Mouse (Mus musculus) forebrain, postnatal 0 days (tissue): ENCODE measurements around the gene Brms1l. TPM values are rescaled to one million over a fixed set of nuclear protein-coding genes. Genes with fewer than 3 reads are reported as not detected.
A peak's percentile ranks its signal among the peaks of the same experiment; 100 is the strongest.

Source experiments
- ATAC-seq: fragments of 200-750 bp; cut with Nextera tagmentation; 2 replicates; pipeline ENCODE4 v1.8.0; 2017; ENCODE audit warnings: mild to moderate bottlenecking, moderate library complexity
- DNase-seq: peaks from one replicate; pipeline ENCODE4 v3.0.0-alpha.2; 2015
- H3K27ac ChIP-seq: fragments of 300-500 bp; sonication (generic); 2 replicates; pipeline ENCODE4 v1.5.1; 2014; ENCODE audit warnings: low read depth, mild to moderate bottlenecking, antibody characterized with exemption, low read length, moderate library complexity, mixed read lengths
- H3K27me3 ChIP-seq: fragments of 300-500 bp; sonication (generic); 2 replicates; pipeline ENCODE4 v1.6.1; 2014; ENCODE audit warnings: mild to moderate bottlenecking, low read length, mixed read lengths; ENCODE audit not compliant: insufficient read depth
- H3K36me3 ChIP-seq: fragments of 300-500 bp; sonication (generic); 2 replicates; pipeline ENCODE4 v1.6.1; 2014; ENCODE audit warnings: mild to moderate bottlenecking, moderate library complexity; ENCODE audit not compliant: insufficient read depth
- H3K4me1 ChIP-seq: fragments of 300-500 bp; sonication (generic); 2 replicates; pipeline ENCODE4 v1.6.1; 2014; ENCODE audit warnings: antibody characterized with exemption; ENCODE audit not compliant: insufficient read depth
- H3K4me2 ChIP-seq: fragments of 300-500 bp; sonication (generic); 2 replicates; pipeline ENCODE4 v1.6.1; 2014; ENCODE audit warnings: low read depth, mild to moderate bottlenecking, moderate library complexity
- H3K4me3 ChIP-seq: fragments of 300-500 bp; sonication (generic); 2 replicates; pipeline ENCODE4 v1.5.1; 2014; ENCODE audit warnings: low read depth, low read length, mixed read lengths
- H3K9ac ChIP-seq: fragments of 300-500 bp; sonication (generic); 2 replicates; pipeline ENCODE4 v1.6.1; 2014; ENCODE audit warnings: mild to moderate bottlenecking
- H3K9me3 ChIP-seq: fragments of 300-500 bp; sonication (generic); 2 replicates; pipeline ENCODE4 v1.6.1; 2016; ENCODE audit warnings: low read length
- CTCF ChIP-seq: sonication (generic); IDR thresholded peaks from 2 replicates; pipeline ENCODE4 v1.5.1; 2016; ENCODE audit warnings: antibody characterized with exemption, control low read depth, low read depth
- WGBS: fragments of 180-500 bp; shearing (Covaris S2); extraction: QIAGEN DNeasy Blood & Tissue Kit; methylation state at CpG from one replicate; pipeline ENCODE4 v1.1.7; 2014; 5-methylcytosine and 5-hydroxymethylcytosine counted together
- polyA plus RNA-seq: library from polyadenylated mRNA; unstranded; fragments of >200 nt; fragmentation: Nextera tagmentation; extraction: Ambion mirVana; gene quantifications from 2 replicates; pipeline ENCODE4 v1.2.1, GENCODE M21; 2015
- total RNA-seq: library from RNA; depleted of rRNA; stranded (reverse); fragments of >200 nt; gene quantifications from 2 replicates; pipeline ENCODE4 v1.2.3, GENCODE M21; 2014

Brms1l gene
- total and polyA plus RNA-seq, 2 experiments from 2014 or later: 45.5 to 48.0 TPM

GRCm38 (mm10) chr12:55859409-55860349, 23.6 kb downstream of the Brms1l start:
- ATAC-seq (no peak), DNase-seq (no peak)
- no peaks in the 10 kb centered on the region for H3K4me1 ChIP-seq
- H3K9me3 ChIP-seq: no peaks in the 10 kb centered on the region
- H3K4me2 ChIP-seq: no peak overlapping the region
- no peaks in the 10 kb centered on the region for H3K27me3 ChIP-seq
- WGBS: 97% methylated on average over 17 of the region's 17 CpGs
- peaks cover 42% of the 10 kb centered on the region for H3K36me3 ChIP-seq
- TF ChIP-seq CTCF: no peak
- no peak overlapping the region for H3K27ac ChIP-seq
- no peak overlapping the region for H3K4me3 ChIP-seq
- H3K9ac ChIP-seq: no peak overlapping the region

- no peaks in the 10 kb centered on the region for H3K4me1 ChIP-seq
- no peaks in the 10 kb centered on the region for H3K27me3 ChIP-seq
- no peak for DNase-seq
- no peaks in the 10 kb centered on the region for H3K9me3 ChIP-seq
- H3K27ac ChIP-seq: no peak overlapping the region
- no peak overlapping the region for H3K4me2 ChIP-seq
- no peak for TF ChIP-seq CTCF
- no peak for ATAC-seq
- no peak overlapping the region for H3K4me3 ChIP-seq
- H3K36me3 ChIP-seq: peaks cover 41% of the 10 kb centered on the region
- no peak overlapping the region for H3K9ac ChIP-seq
- WGBS: 92% methylated on average over 7 of the region's 7 CpGs
Measured at GRCm38 (mm10) chr12:55860631-55861030, 24.5 kb downstream of the Brms1l start.

DNA sequence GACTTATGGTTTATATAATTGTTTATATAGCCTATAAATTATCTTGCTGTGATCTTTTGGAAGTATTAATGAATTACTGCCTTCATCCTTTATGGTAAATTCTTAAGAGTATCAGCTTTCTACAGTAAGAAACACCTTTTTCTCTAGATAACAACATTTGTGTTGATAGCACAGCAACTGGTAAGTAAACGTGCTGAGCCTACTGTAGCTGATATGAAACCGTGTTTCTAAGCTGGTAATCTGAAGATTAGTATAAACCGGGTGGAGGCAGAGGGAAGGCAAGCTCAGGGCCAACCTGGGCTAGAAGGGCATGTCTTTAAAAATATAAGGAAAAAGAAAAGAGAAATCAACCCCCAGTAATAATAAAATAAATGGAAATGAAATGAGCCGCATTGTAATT, 31.6 kb downstream of the Brms1l start:
- WGBS: 96% methylated on average over 4 of the region's 4 CpGs
- Histone ChIP-seq H3K36me3 (peaks cover 50% of the 10 kb centered on the region), H3K4me1 (no peaks in the 10 kb centered on the region), H3K9ac (no peak overlapping the region), H3K4me3 (no peak overlapping the region), H3K27ac (no peak overlapping the region), H3K9me3 (no peaks in the 10 kb centered on the region), H3K4me2 (no peak overlapping the region), H3K27me3 (no peaks in the 10 kb centered on the region)
- ATAC-seq (no peak), DNase-seq (no peak)
- TF ChIP-seq CTCF: no peak

DNA sequence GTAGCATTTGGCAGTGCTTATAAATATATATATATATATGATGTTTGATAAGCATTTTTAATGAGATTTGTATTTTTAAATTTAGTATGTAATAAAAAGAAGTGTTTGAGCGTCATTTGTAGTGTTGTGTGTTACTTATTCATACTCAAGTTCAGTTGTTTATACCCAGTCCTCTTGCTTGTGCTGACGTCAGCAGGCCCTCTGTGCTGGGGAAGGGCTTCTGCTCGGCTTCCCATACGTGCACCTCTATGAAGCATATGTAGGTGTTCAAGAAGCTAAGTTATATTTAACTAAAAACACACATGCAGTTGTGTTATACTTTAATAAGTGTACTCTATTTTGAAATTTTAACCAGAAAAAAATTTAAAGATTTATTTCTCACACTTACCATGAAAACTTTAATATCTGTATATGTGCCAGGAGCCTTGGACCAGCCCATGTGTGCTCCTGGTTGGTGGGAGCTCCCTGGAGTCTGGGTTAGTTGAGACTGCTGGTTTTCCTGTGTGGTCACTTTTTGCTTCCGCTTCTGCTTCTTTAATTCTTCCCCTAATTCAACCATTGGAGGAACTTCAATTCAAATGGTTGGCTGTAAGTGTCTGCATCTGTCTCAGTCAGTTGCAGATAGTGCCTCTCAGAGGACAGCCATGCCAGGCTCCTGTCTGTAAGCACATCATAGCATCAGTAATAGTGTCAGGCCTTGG, 33.6 kb downstream of the Brms1l start:
- H3K4me2 ChIP-seq: no peak overlapping the region
- ATAC-seq (no peak), DNase-seq (no peak)
- no peaks in the 10 kb centered on the region for H3K27me3 ChIP-seq
- no peak for TF ChIP-seq CTCF
- H3K36me3 ChIP-seq: peaks cover 44% of the 10 kb centered on the region
- 96% methylated on average over 5 of the region's 5 CpGs for WGBS
- no peak overlapping the region for H3K4me3 ChIP-seq
- H3K9me3 ChIP-seq: no peaks in the 10 kb centered on the region
- H3K9ac ChIP-seq: no peak overlapping the region
- no peaks in the 10 kb centered on the region for H3K4me1 ChIP-seq
- H3K27ac ChIP-seq: no peak overlapping the region

DNA sequence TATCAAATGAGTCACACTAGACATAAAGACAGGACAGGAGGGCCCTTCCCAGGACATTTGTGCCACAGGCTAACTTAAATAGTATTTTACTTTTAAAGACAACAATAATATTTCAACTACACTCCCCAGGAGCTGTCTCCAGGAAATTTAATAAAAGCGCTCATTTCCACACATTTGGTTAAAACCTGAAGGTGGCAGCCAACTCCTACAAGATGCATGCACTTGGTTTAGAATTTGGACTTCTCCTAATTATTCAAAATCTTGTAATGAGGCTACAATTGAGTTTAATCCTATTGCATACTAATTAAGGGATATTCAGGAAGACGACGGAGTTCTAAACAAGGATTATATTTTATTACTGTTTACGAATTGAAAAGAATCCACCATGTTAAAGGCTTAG, 49.3 kb downstream of the Brms1l start:
- H3K4me3 ChIP-seq: no peak overlapping the region
- H3K9ac ChIP-seq: no peak overlapping the region
- H3K4me1 ChIP-seq: no peaks in the 10 kb centered on the region
- peak; percentile 32; the same call in 1 of the 2 replicates for ATAC-seq
- H3K9me3 ChIP-seq: no peaks in the 10 kb centered on the region
- TF ChIP-seq CTCF: peak; percentile 62
- 0 out of 2 replicates have a peak, but pooled peaks cover 4% of the 10 kb centered on the region for H3K27me3 ChIP-seq
- H3K36me3 ChIP-seq: no peaks in the 10 kb centered on the region
- no peak overlapping the region for H3K27ac ChIP-seq
- peak; percentile 47 for DNase-seq
- H3K4me2 ChIP-seq: no peak overlapping the region
- 16% methylated on average over 4 of the region's 4 CpGs for WGBS

- WGBS: 29% methylated on average over 5 of the region's 5 CpGs
- DNase-seq (peak; percentile 47), ATAC-seq (no peak)
- no peak overlapping the region for H3K4me3 ChIP-seq
- no peaks in the 10 kb centered on the region for H3K36me3 ChIP-seq
- H3K27ac ChIP-seq: no peak overlapping the region
- H3K4me2 ChIP-seq: no peak overlapping the region; the same call in 1 of the 2 replicates
- no peaks in the 10 kb centered on the region for H3K4me1 ChIP-seq
- no peak overlapping the region for H3K9ac ChIP-seq
- peak; percentile 58 for TF ChIP-seq CTCF
- 0 out of 2 replicates have a peak, but pooled peaks cover 4% of the 10 kb centered on the region for H3K27me3 ChIP-seq
- no peaks in the 10 kb centered on the region for H3K9me3 ChIP-seq
Measured at GRCm38 (mm10) chr12:55888570-55888969, 52.4 kb downstream of the Brms1l start.

DNA sequence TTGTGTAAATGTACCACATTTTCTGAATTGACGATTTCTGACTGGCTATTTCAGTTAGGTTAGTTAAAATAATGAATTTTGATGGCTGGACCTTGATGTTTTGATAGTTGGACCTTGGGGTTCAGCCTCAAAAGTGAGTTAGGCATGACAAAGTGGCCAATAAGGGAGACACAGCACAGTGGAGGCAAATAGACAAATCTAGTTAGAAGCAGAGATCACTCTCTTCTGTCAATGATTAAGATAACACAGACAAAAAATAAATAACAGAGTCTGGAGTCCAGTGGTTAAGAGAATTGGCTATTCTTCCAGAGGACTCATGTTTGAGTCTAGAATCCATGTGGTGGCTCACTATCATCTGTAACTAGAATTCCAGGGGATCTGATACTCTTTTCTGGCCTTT, 68.7 kb downstream of the Brms1l start:
- no peak for TF ChIP-seq CTCF
- Histone ChIP-seq H3K9me3 (no peaks in the 10 kb centered on the region), H3K27me3 (no peaks in the 10 kb centered on the region), H3K4me1 (no peaks in the 10 kb centered on the region), H3K4me2 (no peak overlapping the region), H3K9ac (no peak overlapping the region), H3K36me3 (no peaks in the 10 kb centered on the region), H3K4me3 (no peak overlapping the region), H3K27ac (no peak overlapping the region)
- no peak for ATAC-seq
- DNase-seq: no peak
- 91% methylated on average over 1 of the region's 1 CpGs for WGBS
